Mouse (Mus musculus): ENCODE measurements around the gene Gcgr. TPM values are rescaled to one million over a fixed set of nuclear protein-coding genes. Genes with fewer than 3 reads are reported as not detected.
A peak's percentile ranks its signal among the peaks of the same experiment; 100 is the strongest.

Gcgr gene
- total and polyA plus RNA-seq, 3 experiments: not detected

GRCm38 (mm10) chr11:120498891-120499290 lies 31.6 kb upstream of the Gcgr start:
- TF ChIP-seq UBTF (IDR thresholded peaks at IDR 0.05; ENCODE audit: borderline replicate concordance, insufficient read depth, low read depth, low read length) (no peak), ELF1 (IDR thresholded peaks at IDR 0.05; ENCODE audit: low read depth, low read length) (no peak), NELFE (IDR thresholded peaks at IDR 0.05; ENCODE audit: low read depth, low read length) (no peak), NRF1 (IDR thresholded peaks at IDR 0.05; ENCODE audit: insufficient read depth, low read depth, low read length, poor library complexity, severe bottlenecking) (no peak), USF2 (IDR thresholded peaks at IDR 0.05; ENCODE audit: borderline replicate concordance in 1 of 2, insufficient read depth in 1 of 2, low read depth in 1 of 2, low read length in 2 of 2) (no peak), CTCF (IDR thresholded peaks at IDR 0.05 in 2 of 3, conservative IDR thresholded peaks at IDR 0.05 in 1 of 3; ENCODE audit: control insufficient read depth in 1 of 3, insufficient read depth in 1 of 3, low read depth in 2 of 3, low read length in 3 of 3, poor library complexity in 1 of 3, severe bottlenecking in 1 of 3) (no peak)
- no peak for DNase-seq (ENCODE audit: low read depth, low spot score)
- H3K9ac ChIP-seq (ENCODE audit: control insufficient read depth, low read depth, low read length, poor library complexity, severe bottlenecking): no peak overlapping the region

GRCm38 (mm10) chr11:120499894-120500293 lies 30.6 kb upstream of the Gcgr start:
- no peak overlapping the region for H3K9ac ChIP-seq (ENCODE audit: control insufficient read depth, low read depth, low read length, poor library complexity, severe bottlenecking)
- no peak for DNase-seq (ENCODE audit: low read depth, low spot score)
- no peaks in the 10 kb centered on the region; a peak in 1 of 4 replicates for H3K27me3 ChIP-seq (ENCODE audit: control insufficient read depth in 1 of 2, insufficient read depth in 2 of 2, low read length in 2 of 2)
- no peak overlapping the region for H3K27ac ChIP-seq (ENCODE audit: control insufficient read depth, low read depth, low read length)
- no peak overlapping the region for H3K4me3 ChIP-seq (ENCODE audit: control insufficient read depth in 1 of 2, insufficient read depth in 1 of 2, low read depth in 2 of 2, low read length in 2 of 2)
- H3K79me2 ChIP-seq (ENCODE audit: control insufficient read depth, insufficient read depth, low read length, poor library complexity): no peaks in the 10 kb centered on the region
- H3K4me1 ChIP-seq (ENCODE audit: control insufficient read depth in 1 of 2, insufficient read depth in 2 of 2, low read length in 2 of 2): no peaks in the 10 kb centered on the region
- H3K36me3 ChIP-seq (ENCODE audit: control insufficient read depth in 1 of 2, insufficient read depth in 2 of 2, low read length in 2 of 2): no peaks in the 10 kb centered on the region
- TF ChIP-seq E2F4 (IDR thresholded peaks at IDR 0.05; ENCODE audit: borderline replicate concordance, low read depth, low read length) (0 out of 2 replicates have a peak, but pooled peaks have one; percentile 22), SMC3 (IDR thresholded peaks at IDR 0.05; ENCODE audit: low read depth, low read length) (no peak), POLR2A (IDR thresholded peaks at IDR 0.05; ENCODE audit: control insufficient read depth in 1 of 2, insufficient read depth in 1 of 2, low read depth in 1 of 2, low read length in 2 of 2, poor library complexity in 1 of 2) (peak in 1 of 2 experiments; percentile 41; a peak in 1 of 4 replicates)
- H3K9me3 ChIP-seq (replicated peaks; ENCODE audit: insufficient read depth, low read length): no peaks in the 10 kb centered on the region

More at GRCm38 (mm10) chr11:120498891-120499290, 31.6 kb upstream of the Gcgr start:
- no peak overlapping the region for H3K27ac ChIP-seq (ENCODE audit: control insufficient read depth, low read depth, low read length)
- H3K4me3 ChIP-seq (ENCODE audit: control insufficient read depth in 1 of 2, insufficient read depth in 1 of 2, low read depth in 2 of 2, low read length in 2 of 2): no peak overlapping the region
- H3K36me3 ChIP-seq (ENCODE audit: control insufficient read depth in 1 of 2, insufficient read depth in 2 of 2, low read length in 2 of 2): no peaks in the 10 kb centered on the region
- no peaks in the 10 kb centered on the region for H3K4me1 ChIP-seq (ENCODE audit: control insufficient read depth in 1 of 2, insufficient read depth in 2 of 2, low read length in 2 of 2)
- H3K79me2 ChIP-seq (ENCODE audit: control insufficient read depth, insufficient read depth, low read length, poor library complexity): no peaks in the 10 kb centered on the region
- no peaks in the 10 kb centered on the region for H3K9me3 ChIP-seq (replicated peaks; ENCODE audit: insufficient read depth, low read length)
- no peaks in the 10 kb centered on the region; a peak in 1 of 4 replicates for H3K27me3 ChIP-seq (ENCODE audit: control insufficient read depth in 1 of 2, insufficient read depth in 2 of 2, low read length in 2 of 2)

GRCm38 (mm10) chr11:120500357-120500756 lies 30.1 kb upstream of the Gcgr start:
- H3K27me3 ChIP-seq (ENCODE audit: control insufficient read depth in 1 of 2, insufficient read depth in 2 of 2, low read length in 2 of 2): no peaks in the 10 kb centered on the region; a peak in 1 of 4 replicates
- no peak overlapping the region for H3K27ac ChIP-seq (ENCODE audit: control insufficient read depth, low read depth, low read length)
- H3K36me3 ChIP-seq (ENCODE audit: control insufficient read depth in 1 of 2, insufficient read depth in 2 of 2, low read length in 2 of 2): no peaks in the 10 kb centered on the region
- no peak for DNase-seq (ENCODE audit: low read depth, low spot score)
- no peaks in the 10 kb centered on the region for H3K79me2 ChIP-seq (ENCODE audit: control insufficient read depth, insufficient read depth, low read length, poor library complexity)
- no peak overlapping the region for H3K9ac ChIP-seq (ENCODE audit: control insufficient read depth, low read depth, low read length, poor library complexity, severe bottlenecking)
- no peaks in the 10 kb centered on the region for H3K9me3 ChIP-seq (replicated peaks; ENCODE audit: insufficient read depth, low read length)
- no peaks in the 10 kb centered on the region for H3K4me1 ChIP-seq (ENCODE audit: control insufficient read depth in 1 of 2, insufficient read depth in 2 of 2, low read length in 2 of 2)
- H3K4me3 ChIP-seq (ENCODE audit: control insufficient read depth in 1 of 2, insufficient read depth in 1 of 2, low read depth in 2 of 2, low read length in 2 of 2): no peak overlapping the region
- TF ChIP-seq ZKSCAN1 (IDR thresholded peaks at IDR 0.05; ENCODE audit: low read depth, low read length) (no peak), GABPA (IDR thresholded peaks at IDR 0.05; ENCODE audit: low read depth, low read length) (no peak), RCOR1 (IDR thresholded peaks at IDR 0.05; ENCODE audit: low read depth, low read length) (peak; percentile 78), HCFC1 (IDR thresholded peaks at IDR 0.05; ENCODE audit: low read depth, low read length) (no peak), JUND (IDR thresholded peaks at IDR 0.05; ENCODE audit: low read depth, low read length) (no peak), ZMIZ1 (IDR thresholded peaks at IDR 0.05; ENCODE audit: low read depth, low read length) (0 out of 2 replicates have a peak, but pooled peaks have one; percentile 44), KAT2A (conservative IDR thresholded peaks at IDR 0.05; ENCODE audit: low read depth, low read length) (no peak), MAX (IDR thresholded peaks at IDR 0.05; ENCODE audit: low read length) (no peak), CHD1 (IDR thresholded peaks at IDR 0.05; ENCODE audit: low read depth, low read length) (no peak), RAD21 (IDR thresholded peaks at IDR 0.05; ENCODE audit: low read depth, low read length) (no peak), NRF1 (IDR thresholded peaks at IDR 0.05; ENCODE audit: insufficient read depth, low read depth, low read length, poor library complexity, severe bottlenecking) (no peak), MXI1 (IDR thresholded peaks at IDR 0.05; ENCODE audit: low read depth, low read length) (no peak), MAZ (IDR thresholded peaks at IDR 0.05; ENCODE audit: low read depth, low read length) (no peak), EP300 (IDR thresholded peaks at IDR 0.05; ENCODE audit: low read depth in 1 of 2, low read length in 2 of 2) (no peak), POLR2AphosphoS2 (IDR thresholded peaks at IDR 0.05; ENCODE audit: low read length) (peak; percentile 70; the same call in 1 of the 2 replicates), SMC3 (IDR thresholded peaks at IDR 0.05; ENCODE audit: low read depth, low read length) (no peak), MEF2A (IDR thresholded peaks at IDR 0.05; ENCODE audit: extremely low read depth, insufficient replicate concordance, low read depth, low read length, poor library complexity, severe bottlenecking) (no peak), ELF1 (IDR thresholded peaks at IDR 0.05; ENCODE audit: low read depth, low read length) (no peak), USF2 (IDR thresholded peaks at IDR 0.05; ENCODE audit: borderline replicate concordance in 1 of 2, insufficient read depth in 1 of 2, low read depth in 1 of 2, low read length in 2 of 2) (no peak), ZC3H11A (IDR thresholded peaks at IDR 0.05; ENCODE audit: low read depth, low read length) (no peak)

Data from MEL (cell line).